Mouse (Mus musculus): Measurements from ENCODE around the gene Ptprd. TPM values are rescaled to one million over a fixed set of nuclear protein-coding genes. Genes with fewer than 3 reads are reported as not detected.
"Not testable (repeated sequence)": the region's sequence is repeated elsewhere in the genome, so short reads cannot be mapped to it uniquely, and the experiment has no call there.

The Ptprd gene
- total RNA-seq, 2 experiments from 2014 or later, result 3.8 to 7.1 TPM

- no peak for DNase-seq
Observed at GRCm38 (mm10) chr4:77889489-77889888, 322.3 kb downstream of the Ptprd start.

GRCm38 (mm10) chr4:77880213-77880612, 331.5 kb downstream of the Ptprd start:
- DNase-seq, result no peak

- no peak for DNase-seq
Observed at GRCm38 (mm10) chr4:77861269-77861668, 350.5 kb downstream of the Ptprd start.

GRCm38 (mm10) chr4:77797391-77797790, 414.4 kb downstream of the Ptprd start:
- DNase-seq, result not testable (repeated sequence)

GRCm38 (mm10) chr4:77777237-77777636, 434.5 kb downstream of the Ptprd start:
- no peak for DNase-seq

GRCm38 (mm10) chr4:77763790-77764189, 448.0 kb downstream of the Ptprd start:
- no peak for DNase-seq

GRCm38 (mm10) chr4:77743391-77743790, 468.4 kb downstream of the Ptprd start:
- DNase-seq, result no peak

- DNase-seq, result no peak
Observed at GRCm38 (mm10) chr4:77721908-77722307, 489.9 kb downstream of the Ptprd start.

- no peak for DNase-seq
Observed at GRCm38 (mm10) chr4:77717792-77718191, 494.0 kb downstream of the Ptprd start.

- no peak for DNase-seq
Observed at GRCm38 (mm10) chr4:77710231-77710630, 501.5 kb downstream of the Ptprd start.

GRCm38 (mm10) chr4:77698294-77698693, 513.5 kb downstream of the Ptprd start:
- DNase-seq, result no peak

- DNase-seq, result no peak
Observed at GRCm38 (mm10) chr4:77675798-77676197, 536.0 kb downstream of the Ptprd start.

- DNase-seq, result no peak
Observed at GRCm38 (mm10) chr4:77664761-77665160, 547.0 kb downstream of the Ptprd start.

GRCm38 (mm10) chr4:77662309-77662708, 549.5 kb downstream of the Ptprd start:
- no peak for DNase-seq

- DNase-seq, result no peak
Observed at GRCm38 (mm10) chr4:77655669-77656068, 556.1 kb downstream of the Ptprd start.

- DNase-seq, result no peak
Observed at GRCm38 (mm10) chr4:77649615-77650325, 562.0 kb downstream of the Ptprd start.

GRCm38 (mm10) chr4:77648911-77649310, 562.9 kb downstream of the Ptprd start:
- DNase-seq, result no peak

- no peak for DNase-seq
Observed at GRCm38 (mm10) chr4:77647451-77648137, 564.2 kb downstream of the Ptprd start.

- DNase-seq, result no peak
Observed at GRCm38 (mm10) chr4:77644435-77644834, 567.3 kb downstream of the Ptprd start.

- no peak for DNase-seq
Observed at GRCm38 (mm10) chr4:77640022-77640421, 571.7 kb downstream of the Ptprd start.

- DNase-seq, result no peak
Observed at GRCm38 (mm10) chr4:77613129-77613528, 598.6 kb downstream of the Ptprd start.

GRCm38 (mm10) chr4:77586624-77587023, 625.1 kb downstream of the Ptprd start:
- DNase-seq, result no peak

GRCm38 (mm10) chr4:77586222-77586621, 625.5 kb downstream of the Ptprd start:
- no peak for DNase-seq

All from gastrocnemius, postnatal 25 days (tissue).